Mouse (Mus musculus) embryonic facial prominence, embryonic 14.5 days (tissue): Measurements from ENCODE around the gene Shc2. TPM values are rescaled to one million over a fixed set of nuclear protein-coding genes. Genes with fewer than 3 reads are reported as not detected.

Experiments used
- ATAC-seq: fragments of 200-750 bp; cut with Nextera tagmentation; 2 replicates; pipeline ENCODE4 v1.8.0; 2017; ENCODE audit warnings: low read depth, moderate number of reproducible peaks, moderate TSS enrichment
- DNase-seq: peaks from one replicate; pipeline ENCODE4 v3.0.0-alpha.2; 2015; ENCODE audit warnings: low spot score
- H3K27ac ChIP-seq: fragments of 300-500 bp; sonication (generic); replicated peaks from 2 replicates; pipeline ENCODE4 v1.5.1; 2014; ENCODE audit warnings: low read depth, mild to moderate bottlenecking, low read length, moderate library complexity
- H3K27me3 ChIP-seq: fragments of 300-500 bp; sonication (generic); replicated peaks from 2 replicates; pipeline ENCODE4 v1.6.1; 2014; ENCODE audit warnings: low read length; ENCODE audit not compliant: control insufficient read depth, insufficient read depth
- H3K36me3 ChIP-seq: fragments of 300-500 bp; sonication (generic); 2 replicates; pipeline ENCODE4 v1.6.1; 2014; ENCODE audit warnings: low read length, mixed read lengths; ENCODE audit not compliant: control insufficient read depth, insufficient read depth
- H3K4me1 ChIP-seq: fragments of 300-500 bp; sonication (generic); 2 replicates; pipeline ENCODE4 v1.6.1; 2014; ENCODE audit warnings: antibody characterized with exemption, low read length; ENCODE audit not compliant: control insufficient read depth, insufficient read depth
- H3K4me2 ChIP-seq: fragments of 300-500 bp; sonication (generic); 2 replicates; pipeline ENCODE4 v1.6.1; 2014; ENCODE audit warnings: low read depth, mild to moderate bottlenecking, low read length, moderate library complexity, mixed read lengths
- H3K4me3 ChIP-seq: fragments of 300-500 bp; sonication (generic); 2 replicates; pipeline ENCODE4 v1.5.1; 2014; ENCODE audit warnings: low read depth, mild to moderate bottlenecking, low read length
- H3K9ac ChIP-seq: fragments of 300-500 bp; sonication (generic); 2 replicates; pipeline ENCODE4 v1.6.1; 2014; ENCODE audit warnings: low read depth, mild to moderate bottlenecking, low read length, moderate library complexity, mixed read lengths
- H3K9me3 ChIP-seq: fragments of 300-500 bp; sonication (generic); 2 replicates; pipeline ENCODE4 v1.6.1; 2016; ENCODE audit warnings: low read length; ENCODE audit not compliant: control insufficient read depth
- WGBS: fragments of 180-500 bp; shearing (Covaris S2); extraction: QIAGEN DNeasy Blood & Tissue Kit; methylation state at CpG from one replicate; pipeline ENCODE4 v1.1.7; 2014; 5-methylcytosine and 5-hydroxymethylcytosine counted together
- polyA plus RNA-seq: library from polyadenylated mRNA; unstranded; fragments of >200 nt; fragmentation: Nextera tagmentation; extraction: Ambion mirVana; gene quantifications from 2 replicates; pipeline ENCODE4 v1.2.1, GENCODE M21; 2014

Gene Shc2
- polyA plus RNA-seq, result 11.3 and 11.4 TPM in 2 replicates

- H3K36me3 ChIP-seq, result no peaks in the 10 kb centered on the region
- ATAC-seq (peak; percentile 86), DNase-seq (peak; percentile 84)
- WGBS, result 0% methylated on average over 28 of the region's 116 CpGs
- peak within 1 kb of the TSS; percentile 84 for H3K9ac ChIP-seq
- H3K4me3 ChIP-seq, result peak within 1 kb of the TSS; percentile 73
- H3K9me3 ChIP-seq, result no peaks in the 10 kb centered on the region
- peaks cover 16% of the 10 kb centered on the region; the same call in 1 of the 2 replicates for H3K4me1 ChIP-seq
- peak within 1 kb of the TSS; percentile 91 for H3K4me2 ChIP-seq
- H3K27ac ChIP-seq, result peak within 1 kb of the TSS; percentile 80
- no peaks in the 10 kb centered on the region for H3K27me3 ChIP-seq
These were observed at the start of gene Shc2 for GRCm38 (mm10) chr10:79637128-79638110. Gene Shc2 (minus strand): TSS chr10:79637918.

- H3K27me3 ChIP-seq, result no peaks in the 10 kb centered on the region
- no peaks in the 10 kb centered on the region for H3K9me3 ChIP-seq
- peaks cover 55% of the 10 kb centered on the region for H3K36me3 ChIP-seq
- no peak overlapping the region for H3K4me2 ChIP-seq
- no peak overlapping the region for H3K9ac ChIP-seq
- no peak overlapping the region for H3K4me3 ChIP-seq
- peaks cover 11% of the 10 kb centered on the region; the same call in 1 of the 2 replicates for H3K4me1 ChIP-seq
- ATAC-seq (no peak), DNase-seq (no peak)
- WGBS, result 95% methylated on average over 6 of the region's 6 CpGs
- H3K27ac ChIP-seq, result no peak overlapping the region
These were observed 49.8 kb upstream of the Shc2 start for GRCm38 (mm10) chr10:79687513-79687912.

GRCm38 (mm10) chr10:79686691-79687090 is 49.0 kb upstream of the Shc2 start:
- Histone ChIP-seq H3K27ac (no peak overlapping the region), H3K36me3 (peaks cover 55% of the 10 kb centered on the region), H3K9ac (no peak overlapping the region), H3K4me2 (no peak overlapping the region), H3K27me3 (no peaks in the 10 kb centered on the region), H3K9me3 (no peaks in the 10 kb centered on the region), H3K4me1 (peaks cover 11% of the 10 kb centered on the region; the same call in 1 of the 2 replicates), H3K4me3 (no peak overlapping the region)
- WGBS, result 92% methylated on average over 1 of the region's 1 CpGs
- DNase-seq (no peak), ATAC-seq (no peak)

GRCm38 (mm10) chr10:79686219-79686618 is 48.5 kb upstream of the Shc2 start:
- Histone ChIP-seq H3K9ac (no peak overlapping the region), H3K4me2 (no peak overlapping the region), H3K4me1 (peaks cover 11% of the 10 kb centered on the region), H3K27ac (no peak overlapping the region), H3K9me3 (no peaks in the 10 kb centered on the region), H3K36me3 (peaks cover 55% of the 10 kb centered on the region), H3K4me3 (no peak overlapping the region), H3K27me3 (no peaks in the 10 kb centered on the region)
- no peak for DNase-seq
- WGBS, result 85% methylated on average over 2 of the region's 2 CpGs
- ATAC-seq, result no peak

- Histone ChIP-seq H3K4me2 (no peak overlapping the region), H3K36me3 (peaks cover 55% of the 10 kb centered on the region), H3K9me3 (no peaks in the 10 kb centered on the region), H3K4me3 (no peak overlapping the region), H3K27ac (no peak overlapping the region), H3K4me1 (peaks cover 14% of the 10 kb centered on the region), H3K9ac (no peak overlapping the region), H3K27me3 (no peaks in the 10 kb centered on the region)
- 92% methylated on average over 25 of the region's 25 CpGs for WGBS
- no peak for DNase-seq
- no peak for ATAC-seq
These were observed 47.3 kb upstream of the Shc2 start for GRCm38 (mm10) chr10:79684770-79685600.

- H3K4me3 ChIP-seq, result peak overlapping the region; percentile 81
- H3K4me2 ChIP-seq, result peak overlapping the region; percentile 87
- no peaks in the 10 kb centered on the region for H3K27me3 ChIP-seq
- H3K36me3 ChIP-seq, result peaks cover 51% of the 10 kb centered on the region
- 80% methylated on average over 6 of the region's 6 CpGs for WGBS
- H3K27ac ChIP-seq, result no peak overlapping the region
- H3K9me3 ChIP-seq, result no peaks in the 10 kb centered on the region
- DNase-seq, result no peak
- no peak for ATAC-seq
- peak overlapping the region; percentile 84 for H3K9ac ChIP-seq
- H3K4me1 ChIP-seq, result peaks cover 14% of the 10 kb centered on the region
These were observed 46.3 kb upstream of the Shc2 start for GRCm38 (mm10) chr10:79683726-79684640.

GRCm38 (mm10) chr10:79682916-79683582 is 45.3 kb upstream of the Shc2 start:
- Histone ChIP-seq H3K9me3 (no peaks in the 10 kb centered on the region), H3K4me2 (peak overlapping the region; percentile 87)

More at GRCm38 (mm10) chr10:79682916-79683582, 45.3 kb upstream of the Shc2 start:
- 7% methylated on average over 8 of the region's 10 CpGs for WGBS
- H3K27ac ChIP-seq, result peak overlapping the region; percentile 79; the same call in 1 of the 2 replicates
- peaks cover 42% of the 10 kb centered on the region for H3K36me3 ChIP-seq
- peaks cover 14% of the 10 kb centered on the region for H3K4me1 ChIP-seq
- ATAC-seq (no peak), DNase-seq (peak; percentile 63)
- H3K4me3 ChIP-seq, result peak overlapping the region; percentile 81
- H3K9ac ChIP-seq, result peak overlapping the region; percentile 84
- H3K27me3 ChIP-seq, result no peaks in the 10 kb centered on the region
